Mouse (Mus musculus): ENCODE results near the gene Dhrs2.
A peak's percentile ranks its signal among the peaks of the same experiment; 100 is the strongest.

Dhrs2 gene

DNA sequence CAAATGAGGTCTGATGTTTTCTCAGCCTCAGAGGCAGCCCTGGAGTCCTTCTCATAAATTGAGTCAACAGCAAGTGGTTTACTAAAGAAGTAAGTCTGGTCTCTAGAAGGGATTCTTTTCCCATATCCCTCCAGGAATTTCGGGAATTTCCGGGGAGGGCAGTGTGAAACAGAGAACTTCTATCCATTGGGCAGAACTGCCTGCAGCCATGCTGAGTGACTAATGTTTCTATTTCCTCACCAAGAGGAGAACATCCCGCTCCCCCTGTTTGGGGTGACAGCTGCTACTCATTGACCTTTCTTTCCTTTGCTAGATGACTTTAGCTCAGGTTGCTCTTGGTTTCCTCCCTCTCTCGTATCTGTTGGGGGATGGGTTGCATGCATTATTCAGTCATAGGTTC, 31.8 kb downstream of the Dhrs2 start:
- DNase-seq (ENCODE audit: low read depth), result no peak

DNA sequence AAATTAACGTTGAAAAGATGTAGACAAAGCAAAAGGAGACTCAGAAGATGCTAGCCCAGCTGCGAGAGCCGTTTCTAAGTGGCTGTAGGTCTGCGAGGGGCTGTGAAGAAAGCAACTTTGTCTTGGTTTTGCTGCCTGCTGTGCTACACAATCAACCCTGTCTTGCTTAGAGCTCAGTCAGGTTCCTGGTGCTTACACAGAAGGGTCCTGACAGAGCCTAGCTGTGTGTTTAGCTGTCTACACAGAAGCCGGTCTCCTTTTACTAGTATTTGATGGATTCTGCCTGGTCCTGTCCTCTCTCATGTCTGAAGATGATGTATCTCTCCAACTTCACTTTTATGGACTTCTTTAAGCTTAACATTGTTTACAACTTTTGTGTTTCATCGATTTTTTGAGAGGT, 33.6 kb downstream of the Dhrs2 start:
- no peak for DNase-seq (ENCODE audit: low read depth)

DNA sequence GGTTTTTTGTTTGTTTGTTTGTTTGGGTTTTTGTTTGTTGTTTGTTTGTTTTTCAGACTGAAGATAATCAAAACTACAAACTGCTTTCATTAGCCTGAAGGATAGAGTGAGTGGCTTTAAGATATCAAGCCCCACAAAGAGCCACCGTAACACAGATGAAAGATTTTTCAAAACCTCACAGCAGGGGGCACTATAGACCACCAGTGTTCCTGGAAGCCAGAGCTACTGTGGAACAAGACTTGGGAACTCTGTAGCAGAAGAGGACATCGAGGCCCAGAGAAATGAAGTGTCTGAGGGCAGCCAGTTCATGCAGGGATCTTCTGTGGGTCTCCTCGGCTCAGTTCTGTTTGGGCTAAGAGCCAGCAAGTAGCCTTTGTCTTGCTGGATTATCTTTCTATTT, 49.4 kb downstream of the Dhrs2 start:
- DNase-seq (ENCODE audit: low read depth), result peak; percentile 15

DNA sequence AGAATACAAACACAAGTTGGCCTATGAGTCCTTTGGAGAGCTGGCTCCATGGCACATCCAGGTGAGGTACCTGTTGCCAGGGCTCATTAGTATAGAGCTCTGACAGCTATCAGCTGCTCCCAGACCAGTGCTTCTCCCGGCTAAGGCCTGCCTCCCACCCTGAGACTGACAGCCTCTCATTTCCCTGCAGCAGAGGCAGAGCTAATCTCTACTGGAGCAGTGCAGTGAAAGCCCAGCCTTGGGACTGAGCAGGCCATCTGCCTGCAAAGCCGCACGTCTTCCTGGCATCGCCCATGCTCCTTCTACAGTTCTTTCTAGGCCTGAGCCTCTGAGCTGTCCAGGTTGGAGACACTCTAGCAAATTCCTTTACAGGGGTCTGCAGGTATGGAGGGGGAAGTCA, 51.2 kb downstream of the Dhrs2 start:
- no peak for DNase-seq (ENCODE audit: low read depth)

DNA sequence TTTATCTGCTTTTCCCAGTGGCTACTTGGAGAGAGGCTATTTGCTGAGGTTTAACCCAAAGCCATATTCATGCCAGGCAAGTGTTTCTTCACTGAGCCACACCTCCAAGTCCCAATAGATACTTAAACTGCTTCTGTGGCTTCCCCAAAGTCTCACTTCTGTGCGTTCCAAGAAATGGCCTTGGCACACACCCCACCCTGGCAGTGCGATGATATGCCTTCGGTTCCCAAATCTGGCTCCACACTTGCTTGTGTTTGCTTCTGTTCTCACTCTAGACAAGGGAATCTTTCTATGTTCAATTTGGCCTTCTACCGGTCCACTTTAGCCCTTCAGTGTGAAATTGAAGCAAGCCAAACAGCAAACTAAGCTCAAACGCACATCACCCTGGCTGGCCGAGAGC, 53.0 kb downstream of the Dhrs2 start:
- DNase-seq (ENCODE audit: low read depth), result no peak

DNA sequence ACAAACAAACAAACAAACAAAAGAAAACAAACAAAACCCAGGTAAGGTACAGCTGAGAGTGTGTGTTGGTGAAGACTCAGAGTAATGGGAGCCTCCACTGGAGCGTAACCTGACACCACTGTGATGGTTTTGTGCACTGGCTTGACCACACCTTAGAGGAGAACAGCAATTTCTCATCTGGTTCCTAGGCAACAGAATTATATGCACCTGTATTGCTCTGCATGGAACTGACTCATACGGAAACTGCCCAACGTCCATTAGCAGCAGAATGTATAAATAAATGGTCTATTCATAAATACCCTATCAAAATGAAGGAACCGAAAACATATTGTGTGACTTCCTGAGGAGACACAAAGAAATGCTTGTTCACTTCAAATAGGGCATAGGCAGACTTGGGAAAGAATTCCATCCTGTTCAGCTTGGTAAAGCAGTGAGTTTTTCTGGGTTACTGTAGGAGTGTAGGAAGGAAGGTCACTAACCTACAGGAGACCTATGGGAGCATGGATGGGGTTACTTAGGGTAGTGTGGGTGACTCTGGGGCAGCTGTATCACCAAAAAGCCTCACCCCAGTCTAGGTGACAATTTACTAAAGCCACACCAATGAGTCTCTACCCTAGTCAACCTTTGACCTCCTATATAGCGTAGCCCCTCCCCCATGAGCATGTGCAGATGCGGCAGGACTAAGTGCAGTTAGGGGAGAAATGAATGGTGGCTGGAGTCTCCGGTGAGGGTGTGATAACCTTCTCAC, 57.7 kb downstream of the Dhrs2 start:
- DNase-seq (ENCODE audit: low read depth), result no peak
